Mouse (Mus musculus): Measurements from ENCODE around the gene Rnf39. TPM values are rescaled to one million over a fixed set of nuclear protein-coding genes. Genes with fewer than 3 reads are reported as not detected.

The Rnf39 gene
- polyA plus RNA-seq, 1 experiment = not detected

GRCm38 (mm10) chr17:36993770-36994325 is 51.1 kb downstream of the Rnf39 start:
- Histone ChIP-seq H3K4me3 (ENCODE audit: insufficient read depth, low read length) (no peak overlapping the region), H3K4me1 (ENCODE audit: control insufficient read depth, insufficient read depth, low read length) (peaks cover 9% of the 10 kb centered on the region), H3K27ac (ENCODE audit: insufficient read depth, low read depth, low read length) (no peak overlapping the region)
- TF ChIP-seq POLR2A (IDR thresholded peaks at IDR 0.05; ENCODE audit: borderline replicate concordance, low read depth, low read length) = no peak
- no peak for TF ChIP-seq CTCF (IDR thresholded peaks at IDR 0.05; ENCODE audit: low read depth, low read length)

DNA sequence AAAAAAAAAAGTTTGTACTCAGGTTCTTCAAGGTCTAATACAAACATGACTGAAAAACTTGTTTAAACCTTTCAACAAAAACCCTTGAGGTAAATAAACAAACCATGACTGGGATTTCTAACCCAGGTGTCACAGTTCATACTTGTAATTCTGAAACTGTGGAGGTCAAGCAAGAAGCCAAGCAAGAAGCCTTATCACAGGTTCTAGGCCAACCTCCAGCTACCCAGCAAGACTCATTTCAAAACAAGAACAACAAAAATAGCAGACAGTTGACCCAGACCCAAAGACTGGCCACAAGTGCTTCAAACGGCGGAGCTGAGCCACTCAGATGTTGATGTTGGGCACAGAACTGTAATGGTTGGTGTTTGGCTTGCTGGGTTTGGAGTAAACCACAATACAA is 51.8 kb downstream of the Rnf39 start:
- Histone ChIP-seq H3K4me3 (ENCODE audit: insufficient read depth, low read length) (no peak overlapping the region), H3K27ac (ENCODE audit: insufficient read depth, low read depth, low read length) (no peak overlapping the region)

GRCm38 (mm10) chr17:36995448-36995847 is 52.7 kb downstream of the Rnf39 start:
- peaks cover 9% of the 10 kb centered on the region for H3K4me1 ChIP-seq (ENCODE audit: control insufficient read depth, insufficient read depth, low read length)
- TF ChIP-seq POLR2A (IDR thresholded peaks at IDR 0.05; ENCODE audit: borderline replicate concordance, low read depth, low read length) (no peak), CTCF (IDR thresholded peaks at IDR 0.05; ENCODE audit: low read depth, low read length) (no peak)
- H3K4me3 ChIP-seq (ENCODE audit: insufficient read depth, low read length) = no peak overlapping the region
- no peak overlapping the region for H3K27ac ChIP-seq (ENCODE audit: insufficient read depth, low read depth, low read length)

More for the DNA sequence above, 51.8 kb downstream of the Rnf39 start:
- TF ChIP-seq CTCF (IDR thresholded peaks at IDR 0.05; ENCODE audit: low read depth, low read length) (no peak), POLR2A (IDR thresholded peaks at IDR 0.05; ENCODE audit: borderline replicate concordance, low read depth, low read length) (no peak)
- H3K4me1 ChIP-seq (ENCODE audit: control insufficient read depth, insufficient read depth, low read length) = peaks cover 9% of the 10 kb centered on the region

DNA sequence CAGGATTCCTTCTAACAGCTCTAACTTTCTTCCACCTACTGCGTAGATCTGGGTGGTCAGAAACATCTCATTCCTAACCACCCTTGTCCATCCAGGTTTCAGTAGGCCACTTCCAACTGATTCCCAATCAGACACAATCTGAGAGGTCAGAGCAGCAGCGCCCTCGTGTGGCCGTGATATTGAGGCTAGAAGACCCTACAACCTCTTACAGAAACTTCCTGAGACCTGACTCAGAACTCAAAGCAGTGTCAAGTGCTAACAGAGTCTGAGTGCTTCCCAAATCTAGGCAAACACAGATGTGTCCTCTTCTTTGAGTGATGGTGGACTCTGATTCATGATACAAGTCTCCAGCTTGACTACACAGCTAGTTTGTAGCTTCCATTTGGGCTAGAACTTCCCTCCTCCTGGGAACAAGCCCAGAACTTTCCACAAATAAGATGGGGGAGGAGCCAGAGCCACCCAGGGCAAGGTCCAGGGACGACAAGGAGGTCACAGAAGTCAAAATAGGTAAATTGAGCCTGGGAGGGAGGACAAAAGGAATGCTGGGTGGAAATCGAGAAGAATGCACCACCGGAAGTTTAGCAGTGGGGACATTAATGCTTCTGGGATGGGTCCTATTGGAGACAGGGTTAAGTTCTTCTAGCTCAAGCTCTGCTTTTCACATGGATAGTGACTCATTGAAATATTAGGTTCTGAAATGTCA is 54.5 kb downstream of the Rnf39 start:
- Histone ChIP-seq H3K4me3 (ENCODE audit: insufficient read depth, low read length) (no peak overlapping the region), H3K4me1 (ENCODE audit: control insufficient read depth, insufficient read depth, low read length) (peaks cover 3% of the 10 kb centered on the region), H3K27ac (ENCODE audit: insufficient read depth, low read depth, low read length) (no peak overlapping the region)
- TF ChIP-seq CTCF (IDR thresholded peaks at IDR 0.05; ENCODE audit: low read depth, low read length) = peak; percentile 81
- TF ChIP-seq POLR2A (IDR thresholded peaks at IDR 0.05; ENCODE audit: borderline replicate concordance, low read depth, low read length) = no peak

Other genes starting within 250 kb of the Rnf39 start
- not detected in 2 replicates for gene H2-M10.5, start 170.0 kb upstream of the Rnf39 start, polyA plus RNA-seq (2012; ENCODE audit: insufficient read depth, insufficient read length, missing spikeins)
- gene H2-M10.6, start 130.7 kb upstream of the Rnf39 start, polyA plus RNA-seq (2012; ENCODE audit: insufficient read depth, insufficient read length, missing spikeins) = not detected in 2 replicates
- gene Trim26, start 105.8 kb upstream of the Rnf39 start, polyA plus RNA-seq (2012; ENCODE audit: insufficient read depth, insufficient read length, missing spikeins) = 65.9 and 67.3 TPM in 2 replicates
- not detected in 2 replicates for gene Trim15, start 75.7 kb upstream of the Rnf39 start, polyA plus RNA-seq (2012; ENCODE audit: insufficient read depth, insufficient read length, missing spikeins)
- not detected in 2 replicates for gene Trim10, start 73.3 kb upstream of the Rnf39 start, polyA plus RNA-seq (2012; ENCODE audit: insufficient read depth, insufficient read length, missing spikeins)
- gene Trim40, start 52.8 kb upstream of the Rnf39 start, polyA plus RNA-seq (2012; ENCODE audit: insufficient read depth, insufficient read length, missing spikeins) = not detected in 2 replicates
- gene Trim31, start 44.8 kb upstream of the Rnf39 start, polyA plus RNA-seq (2012; ENCODE audit: insufficient read depth, insufficient read length, missing spikeins) = not detected in 2 replicates
- gene Ppp1r11, start 8.8 kb downstream of the Rnf39 start, polyA plus RNA-seq (2012; ENCODE audit: insufficient read depth, insufficient read length, missing spikeins) = 59.3 and 64.4 TPM in 2 replicates
- gene Znrd1, start 15.6 kb downstream of the Rnf39 start, polyA plus RNA-seq (2012; ENCODE audit: insufficient read depth, insufficient read length, missing spikeins) = 50.1 and 70.8 TPM in 2 replicates
- 7.9 and 10.4 TPM in 2 replicates for gene Znrd1as, start 15.7 kb downstream of the Rnf39 start, polyA plus RNA-seq (2012; ENCODE audit: insufficient read depth, insufficient read length, missing spikeins)
- not detected in 2 replicates for gene 2410137M14Rik, start 38.3 kb downstream of the Rnf39 start, polyA plus RNA-seq (2012; ENCODE audit: insufficient read depth, insufficient read length, missing spikeins)
- 0.69 and 1.0 TPM in 2 replicates for gene H2-M5, start 46.6 kb downstream of the Rnf39 start, polyA plus RNA-seq (2012; ENCODE audit: insufficient read depth, insufficient read length, missing spikeins)
- gene Zfp57, start 58.2 kb downstream of the Rnf39 start, polyA plus RNA-seq (2012; ENCODE audit: insufficient read depth, insufficient read length, missing spikeins) = not detected in 2 replicates
- gene Mog, start 80.5 kb downstream of the Rnf39 start, polyA plus RNA-seq (2012; ENCODE audit: insufficient read depth, insufficient read length, missing spikeins) = not detected in 2 replicates
- gene Gabbr1, start 103.0 kb downstream of the Rnf39 start, polyA plus RNA-seq (2012; ENCODE audit: insufficient read depth, insufficient read length, missing spikeins) = 0.90 and 1.0 TPM in 2 replicates
- gene Olfr90, start 145.6 kb downstream of the Rnf39 start, polyA plus RNA-seq (2012; ENCODE audit: insufficient read depth, insufficient read length, missing spikeins) = not detected in 2 replicates
- not detected in 2 replicates for gene Olfr91, start 155.4 kb downstream of the Rnf39 start, polyA plus RNA-seq (2012; ENCODE audit: insufficient read depth, insufficient read length, missing spikeins)
- gene Olfr92, start 177.2 kb downstream of the Rnf39 start, polyA plus RNA-seq (2012; ENCODE audit: insufficient read depth, insufficient read length, missing spikeins) = not detected in 2 replicates
- gene Olfr93, start 218.6 kb downstream of the Rnf39 start, polyA plus RNA-seq (2012; ENCODE audit: insufficient read depth, insufficient read length, missing spikeins) = not detected in 2 replicates